Mouse (Mus musculus) urinary bladder, postnatal 25 days (tissue): Measurements from ENCODE around the gene Zdhhc22.

Source experiments
- DNase-seq: peaks from one replicate; pipeline ENCODE4 v3.0.0; 2022; ENCODE audit warnings: low spot score

The Zdhhc22 gene

GRCm38 (mm10) chr12:86994776-86995175 lies 4.5 kb upstream of the Zdhhc22 start:
- no peak for DNase-seq

- DNase-seq: no peak
Observed at GRCm38 (mm10) chr12:86994166-86994565, 3.9 kb upstream of the Zdhhc22 start.

- no peak for DNase-seq
Observed at GRCm38 (mm10) chr12:86990755-86991110, 503 bp upstream of the Zdhhc22 start.

DNA sequence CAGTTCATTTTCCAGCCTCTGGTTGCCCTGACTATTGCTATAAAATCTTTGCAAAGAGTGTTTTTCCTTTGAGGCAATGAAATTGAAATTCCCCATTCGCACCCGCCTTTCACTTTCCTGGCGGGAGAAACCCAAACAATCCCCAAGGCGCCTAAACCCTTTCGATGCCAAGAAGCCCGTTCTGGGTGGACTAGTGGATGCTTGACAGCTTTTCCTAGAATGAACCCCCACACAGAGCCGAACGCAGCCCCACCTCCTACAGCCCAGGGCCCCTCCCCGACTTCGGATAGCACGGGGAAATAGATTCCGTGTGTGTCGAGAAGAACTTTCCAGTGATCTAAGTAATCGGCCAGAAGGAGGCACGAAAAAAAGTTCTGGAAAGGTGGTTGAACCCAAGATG lies 852 bp downstream of the Zdhhc22 start:
- no peak for DNase-seq

GRCm38 (mm10) chr12:86988227-86988626 lies 2.0 kb downstream of the Zdhhc22 start:
- no peak for DNase-seq

GRCm38 (mm10) chr12:86986562-86986961 lies 3.7 kb downstream of the Zdhhc22 start:
- DNase-seq: no peak

GRCm38 (mm10) chr12:86984194-86984555 lies 6.1 kb downstream of the Zdhhc22 start:
- DNase-seq: no peak

GRCm38 (mm10) chr12:86983470-86984193 lies 6.6 kb downstream of the Zdhhc22 start:
- peak; percentile 34 for DNase-seq

GRCm38 (mm10) chr12:86981180-86981579 lies 9.1 kb downstream of the Zdhhc22 start:
- no peak for DNase-seq

- no peak for DNase-seq
Observed at GRCm38 (mm10) chr12:86977833-86978232, 12.4 kb downstream of the Zdhhc22 start.

GRCm38 (mm10) chr12:86976511-86977168 lies 13.6 kb downstream of the Zdhhc22 start:
- no peak for DNase-seq

DNA sequence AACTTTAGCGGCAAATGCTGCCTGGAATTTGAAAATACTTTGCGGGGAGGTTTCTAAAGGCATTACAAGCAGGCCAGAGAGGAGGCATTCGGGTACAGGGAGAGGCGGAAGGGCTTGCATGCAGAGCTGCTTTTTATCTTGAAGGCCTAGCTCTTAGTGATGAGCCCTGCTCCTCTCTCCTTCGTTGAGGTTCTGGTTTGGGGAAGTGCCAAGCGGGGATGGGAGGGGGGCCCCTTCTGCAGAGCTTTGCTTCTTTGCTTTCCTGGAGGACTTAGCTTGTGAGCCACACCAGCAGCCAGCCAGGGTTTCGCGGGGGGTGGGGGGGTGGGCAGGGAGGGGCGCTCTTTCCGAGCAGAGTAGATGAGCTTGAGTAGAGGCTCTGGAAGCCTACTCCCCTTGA lies 14.5 kb downstream of the Zdhhc22 start:
- DNase-seq: no peak

- peak; percentile 67 for DNase-seq
Observed at GRCm38 (mm10) chr12:86974387-86975288, 15.6 kb downstream of the Zdhhc22 start.

DNA sequence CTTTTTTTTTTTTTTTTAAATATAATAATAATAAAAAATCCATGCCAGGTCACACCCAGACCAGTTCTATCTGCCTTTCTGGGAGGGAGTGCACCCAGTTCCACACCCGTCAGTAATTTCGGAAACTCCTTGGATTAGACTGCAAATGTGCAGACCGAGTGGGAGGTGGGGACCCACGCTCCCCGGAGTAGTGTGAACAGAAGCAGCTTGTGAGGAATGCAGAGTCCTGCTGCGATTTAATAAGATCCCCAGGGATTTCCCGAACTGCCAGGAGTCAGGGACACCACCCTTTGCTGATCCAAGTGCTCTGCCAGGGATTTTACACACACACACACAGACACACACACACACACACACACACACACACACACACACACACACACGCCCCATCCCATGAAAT lies 16.5 kb downstream of the Zdhhc22 start:
- DNase-seq: no peak

- DNase-seq: peak; percentile 68
Observed at GRCm38 (mm10) chr12:86973216-86973615, 17.0 kb downstream of the Zdhhc22 start.

GRCm38 (mm10) chr12:86971089-86971488 lies 19.1 kb downstream of the Zdhhc22 start:
- no peak for DNase-seq

DNA sequence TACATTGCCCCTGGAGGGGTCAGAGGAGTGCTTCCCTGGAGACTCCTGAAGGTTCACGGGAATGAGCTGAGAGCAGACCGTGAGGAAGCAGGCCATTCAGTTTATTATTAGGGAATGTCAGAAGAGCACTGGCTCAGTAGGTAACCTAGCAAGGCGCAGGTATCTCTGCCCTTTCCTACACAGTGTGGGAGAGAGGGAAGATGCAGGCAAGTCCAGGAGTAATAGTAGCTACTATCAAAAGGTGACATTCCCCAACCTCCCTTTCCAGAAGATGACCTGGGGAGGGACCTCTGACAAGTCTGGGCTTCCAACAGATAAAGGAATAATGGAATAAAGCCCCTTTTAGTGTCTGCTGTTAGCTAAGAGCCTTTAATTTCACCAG lies 21.0 kb downstream of the Zdhhc22 start:
- DNase-seq: no peak

DNA sequence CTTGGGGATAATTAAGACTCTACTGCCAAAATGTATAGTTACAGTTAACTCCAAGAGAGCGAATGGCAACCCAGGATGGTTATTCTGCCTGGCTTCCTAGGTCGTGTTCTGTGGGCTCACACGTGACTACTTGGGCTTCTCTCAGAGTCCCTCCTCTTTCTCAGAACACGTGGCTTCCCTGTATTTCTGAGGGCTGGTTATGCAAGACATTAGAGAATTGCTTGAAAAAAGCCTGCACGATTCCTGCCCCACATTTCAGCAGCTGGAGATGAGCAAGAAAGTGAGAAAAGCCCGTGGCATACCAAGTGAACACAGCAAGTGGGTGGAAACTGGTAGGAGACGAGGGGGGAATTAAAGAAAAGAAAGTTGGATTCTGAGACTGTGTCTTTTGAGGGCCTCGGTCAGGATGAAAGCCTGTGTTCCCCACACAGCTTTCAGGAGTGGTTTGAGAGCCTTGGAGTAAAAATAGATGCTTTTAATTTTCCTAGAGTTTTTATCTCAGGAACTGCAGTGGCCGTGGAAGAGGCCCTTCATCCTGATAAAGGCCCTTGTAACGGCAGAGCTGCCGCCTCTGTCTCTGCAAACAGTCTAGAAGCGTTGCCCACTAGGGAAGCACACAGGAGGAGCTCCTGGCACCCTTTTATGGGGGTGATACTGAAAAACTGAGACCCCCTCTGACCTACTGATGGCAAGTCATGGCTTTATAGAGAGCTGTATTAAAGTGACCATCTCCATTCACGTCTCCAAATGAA lies 21.6 kb downstream of the Zdhhc22 start:
- no peak for DNase-seq

GRCm38 (mm10) chr12:86965237-86965799 lies 24.9 kb downstream of the Zdhhc22 start:
- DNase-seq: no peak

GRCm38 (mm10) chr12:86964278-86965057 lies 25.8 kb downstream of the Zdhhc22 start:
- no peak for DNase-seq
